In the genomic region with DNA sequence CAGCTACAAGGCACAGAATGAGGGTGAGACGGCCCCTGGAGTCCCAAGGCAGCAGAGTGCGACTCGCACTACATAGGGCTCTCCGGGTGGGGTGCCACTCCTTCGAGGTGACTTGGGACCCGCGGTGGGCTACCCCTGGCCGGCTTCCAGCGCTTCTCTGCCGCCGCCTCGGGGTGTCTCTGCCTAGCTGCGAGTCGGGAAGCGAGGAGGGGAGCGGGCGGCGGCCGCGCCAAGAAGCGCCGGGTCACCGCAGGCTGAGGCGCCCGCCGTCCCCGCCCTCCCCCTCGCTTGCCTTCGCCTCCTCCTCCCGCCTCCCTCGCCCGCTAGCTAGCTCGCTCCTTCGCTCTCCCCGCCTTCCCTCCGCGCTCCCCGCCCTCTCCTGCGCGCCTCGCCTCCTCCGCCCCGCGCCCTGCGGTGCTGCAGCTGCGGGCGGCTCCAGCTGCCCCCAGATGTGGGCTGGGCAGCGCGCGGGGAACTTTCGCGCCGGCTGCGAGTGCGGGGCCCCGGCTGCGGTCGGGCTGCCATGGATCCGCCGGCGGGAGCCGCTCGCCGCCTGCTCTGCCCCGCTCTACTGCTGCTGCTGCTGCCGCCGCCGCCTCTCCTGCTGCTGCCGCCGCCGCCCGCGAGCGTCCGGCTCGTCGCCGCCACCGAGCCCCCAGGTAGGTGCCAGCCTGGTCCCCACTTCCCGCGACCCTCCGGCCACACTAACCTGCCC, we compare ENCODE assay signal across 8 mouse cellular contexts. TPM values are rescaled to one million over a fixed set of nuclear protein-coding genes. Genes with fewer than 3 reads are reported as not detected.
DNase-seq lines count a peak whose midpoint lies in the region; ATAC-seq and TF ChIP-seq lines count a peak whose summit lies in the region.

Gene Adamts2 (plus strand): TSS at position 444 of the 715 bp plus-strand sequence.

- DNase-seq in left cerebral cortex, adult 2 months (ENCODE audit: extremely low spot score in 1 of 2, low spot score in 2 of 2): peak; percentile 38 to 57
- DNase-seq in left cerebral cortex, adult 9 months (ENCODE audit: low spot score in 2 of 2): no peak
- peak; percentile 61 to 73 for DNase-seq in heart, adult 9 months (ENCODE audit: low spot score in 2 of 2)
- peak; percentile 20 to 25 for DNase-seq in kidney, adult 8-10 months
- DNase-seq in liver, postnatal 0 days: peak; percentile 33
- DNase-seq in thymus, postnatal 4 days: peak; percentile 73

- peak within 1 kb of the TSS; percentile 80 for H3K9ac ChIP-seq in embryonic facial prominence, embryonic 13.5 days
- no peak within 1 kb of the TSS for H3K9ac ChIP-seq in liver, postnatal 0 days (replicated peaks)

- WGBS in embryonic facial prominence, embryonic 13.5 days: 0% methylated on average over 56 of the region's 82 CpGs
- WGBS in liver, postnatal 0 days (ENCODE audit: insufficient replicate concordance): under 1% methylated on average over 54 of the region's 82 CpGs
- WGBS in olfactory bulb, adult 2 months: under 1% methylated on average over 61 of the region's 82 CpGs

- H3K9me3 ChIP-seq in embryonic facial prominence, embryonic 13.5 days: no peaks in the 10 kb centered on the region
- H3K9me3 ChIP-seq in liver, postnatal 0 days (ENCODE audit: low read length): no peaks in the 10 kb centered on the region

- intact Hi-C loops in left cerebral cortex, adult 2 months (cut with DNase I): loop anchor here (2.0 to 5.0 kb wide), 2 partner anchors 159 to 167 kb away; no protein-coding TSS in a partner anchor

- no peak within 1 kb of the TSS for H3K27ac ChIP-seq in left cerebral cortex, adult 2 months
- peak within 1 kb of the TSS; percentile 72 for H3K27ac ChIP-seq in embryonic facial prominence, embryonic 13.5 days
- no peak within 1 kb of the TSS for H3K27ac ChIP-seq in liver, postnatal 0 days (ENCODE audit: low read depth)
- H3K27ac ChIP-seq in olfactory bulb, adult 2 months (ENCODE audit: insufficient read depth, low read depth, low read length): no peak within 1 kb of the TSS

- no peak for TF ChIP-seq POLR2A in olfactory bulb, adult 2 months (IDR thresholded peaks at IDR 0.05; ENCODE audit: insufficient read depth, low read depth, low read length)

- no peak for TF ChIP-seq CTCF in left cerebral cortex, adult 2 months (IDR thresholded peaks at IDR 0.05)
- no peak for TF ChIP-seq CTCF in liver, postnatal 0 days (IDR thresholded peaks at IDR 0.05; ENCODE audit: low read depth)
- no peak for TF ChIP-seq CTCF in olfactory bulb, adult 2 months (IDR thresholded peaks at IDR 0.05; ENCODE audit: insufficient read depth, low read depth, low read length)

- peaks cover 24% of the 10 kb centered on the region for H3K4me1 ChIP-seq in embryonic facial prominence, embryonic 13.5 days
- no peaks in the 10 kb centered on the region for H3K4me1 ChIP-seq in liver, postnatal 0 days (ENCODE audit: insufficient read depth)
- H3K4me1 ChIP-seq in olfactory bulb, adult 2 months (ENCODE audit: control insufficient read depth, insufficient read depth, low read length): peaks cover 17% of the 10 kb centered on the region

- no peak for TF ChIP-seq EP300 in liver, postnatal 0 days (IDR thresholded peaks at IDR 0.05; ENCODE audit: low read depth)

- peaks cover 82% of the 10 kb centered on the region for H3K27me3 ChIP-seq in embryonic facial prominence, embryonic 13.5 days
- peaks cover 58% of the 10 kb centered on the region for H3K27me3 ChIP-seq in liver, postnatal 0 days (ENCODE audit: insufficient read depth, low read length)

- H3K36me3 ChIP-seq in embryonic facial prominence, embryonic 13.5 days: no peaks in the 10 kb centered on the region; the same call in 1 of the 2 replicates
- H3K36me3 ChIP-seq in liver, postnatal 0 days (replicated peaks; ENCODE audit: insufficient read depth, low read length): no peaks in the 10 kb centered on the region

- peak within 1 kb of the TSS; percentile 54 for H3K4me3 ChIP-seq in left cerebral cortex, adult 2 months
- H3K4me3 ChIP-seq in embryonic facial prominence, embryonic 13.5 days: peak within 1 kb of the TSS; percentile 71
- H3K4me3 ChIP-seq in liver, postnatal 0 days (ENCODE audit: low read depth, low read length): peak within 1 kb of the TSS; percentile 40
- peak within 1 kb of the TSS; percentile 61 for H3K4me3 ChIP-seq in olfactory bulb, adult 2 months (ENCODE audit: insufficient read depth, low read depth, low read length)

- peak; percentile 74 for ATAC-seq in embryonic facial prominence, embryonic 13.5 days (ENCODE audit: insufficient number of reproducible peaks, insufficient read depth, low FRiP score, low TSS enrichment, low read depth)
- no peak for ATAC-seq in liver, postnatal 0 days

- H3K4me2 ChIP-seq in embryonic facial prominence, embryonic 13.5 days: peak within 1 kb of the TSS; percentile 89
- H3K4me2 ChIP-seq in liver, postnatal 0 days (ENCODE audit: low read depth, low read length): peak within 1 kb of the TSS; percentile 64

RNA-seq across cellular contexts. Expression of gene Adamts2, which starts in this region (rescaled TPM):
- 10 to 100 TPM; 10.9 to 13.0 TPM for total RNA-seq in left cerebral cortex, adult 2 months (2021)
- 12.0 and 13.8 TPM in 2 replicates for polyA plus RNA-seq in embryonic facial prominence, embryonic 13.5 days (2015; fragmentation: Nextera tagmentation; extraction: Ambion mirVana)
- polyA plus RNA-seq in liver, postnatal 0 days (2015; fragmentation: Nextera tagmentation; extraction: Ambion mirVana): 2.2 and 2.3 TPM in 2 replicates
- not detected in 2 replicates for polyA plus RNA-seq in olfactory bulb, adult 2 months (2012; ENCODE audit: insufficient read depth, insufficient read length, low replicate concordance, missing spikeins)

Comparison
In these comparisons a context has a peak if more than half of its experiments do, and no peak if none do; other contexts are left out.
1. DNase-seq: peak in left cerebral cortex, adult 2 months (2 of 2), heart, adult 9 months (2 of 2), kidney, adult 8-10 months (2 of 2), liver, postnatal 0 days (single experiment) and thymus, postnatal 4 days (single experiment); none in left cerebral cortex, adult 9 months (0 of 2).
2. Peak in every context shown above with its lines, with median percentiles within 50 percentile points of each other: H3K4me3 ChIP-seq.